Mouse (Mus musculus) hindbrain, postnatal 0 days (tissue): ENCODE results near the gene Elobl. TPM values are rescaled to one million over a fixed set of nuclear protein-coding genes. Genes with fewer than 3 reads are reported as not detected.

Experiments used
- ATAC-seq: fragments of 200-750 bp; cut with Nextera tagmentation; 2 replicates; pipeline ENCODE4 v1.8.0; 2017; ENCODE audit warnings: mild to moderate bottlenecking, moderate TSS enrichment, moderate library complexity
- DNase-seq: peaks from one replicate; pipeline ENCODE4 v3.0.0-alpha.2; 2015; ENCODE audit warnings: low spot score
- H3K27ac ChIP-seq: fragments of 300-500 bp; sonication (generic); 2 replicates; pipeline ENCODE4 v1.5.1; 2014; ENCODE audit warnings: mild to moderate bottlenecking
- H3K27me3 ChIP-seq: fragments of 300-500 bp; sonication (generic); 2 replicates; pipeline ENCODE4 v1.6.1; 2014; ENCODE audit warnings: low read length, mixed read lengths; ENCODE audit not compliant: insufficient read depth
- H3K36me3 ChIP-seq: fragments of 300-500 bp; sonication (generic); 2 replicates; pipeline ENCODE4 v1.6.1; 2014; ENCODE audit warnings: low read length, mixed read lengths; ENCODE audit not compliant: insufficient read depth
- H3K4me1 ChIP-seq: fragments of 300-500 bp; sonication (generic); 2 replicates; pipeline ENCODE4 v1.6.1; 2014; ENCODE audit warnings: antibody characterized with exemption, low read length, mixed read lengths; ENCODE audit not compliant: insufficient read depth
- H3K4me2 ChIP-seq: fragments of 300-500 bp; sonication (generic); 2 replicates; pipeline ENCODE4 v1.6.1; 2014; ENCODE audit warnings: low read depth, mild to moderate bottlenecking, low read length, moderate library complexity, mixed read lengths
- H3K4me3 ChIP-seq: fragments of 300-500 bp; sonication (generic); 2 replicates; pipeline ENCODE4 v1.5.1; 2014; ENCODE audit warnings: low read length
- H3K9ac ChIP-seq: fragments of 300-500 bp; sonication (generic); replicated peaks from 2 replicates; pipeline ENCODE4 v1.6.1; 2014; ENCODE audit warnings: mild to moderate bottlenecking, low read length, moderate library complexity, mixed read lengths
- H3K9me3 ChIP-seq: fragments of 300-500 bp; sonication (generic); 2 replicates; pipeline ENCODE4 v1.6.1; 2016; ENCODE audit warnings: low read length, mixed read lengths
- CTCF ChIP-seq: IDR thresholded peaks from 2 replicates; pipeline ENCODE4 v1.5.1; 2016; ENCODE audit warnings: antibody characterized with exemption, control low read depth, low read depth
- WGBS: fragments of 180-500 bp; shearing (Covaris S2); extraction: QIAGEN DNeasy Blood & Tissue Kit; methylation state at CpG from one replicate; pipeline ENCODE4 v1.1.7; 2014; 5-methylcytosine and 5-hydroxymethylcytosine counted together
- polyA plus RNA-seq: library from polyadenylated mRNA; unstranded; fragments of >200 nt; fragmentation: Nextera tagmentation; extraction: Ambion mirVana; gene quantifications from 2 replicates; pipeline ENCODE4 v1.2.1, GENCODE M21; 2015
- total RNA-seq: library from RNA; depleted of rRNA; stranded (reverse); fragments of >200 nt; gene quantifications from 2 replicates; pipeline ENCODE4 v1.2.3, GENCODE M21; 2014

Gene Elobl
- total and polyA plus RNA-seq, 2 experiments from 2014 or later: not detected

GRCm38 (mm10) chr11:88976320-88976719 lies 9.6 kb upstream of the Elobl start:
- H3K4me2 ChIP-seq: no peak overlapping the region
- DNase-seq: no peak
- no peak overlapping the region for H3K27ac ChIP-seq
- TF ChIP-seq CTCF: peak; percentile 58
- 0 out of 2 replicates have a peak, but pooled peaks cover 4% of the 10 kb centered on the region for H3K36me3 ChIP-seq
- no peak for ATAC-seq
- no peaks in the 10 kb centered on the region; the same call in 1 of the 2 replicates for H3K4me1 ChIP-seq
- H3K9me3 ChIP-seq: no peaks in the 10 kb centered on the region
- H3K9ac ChIP-seq: no peak overlapping the region
- no peak overlapping the region for H3K4me3 ChIP-seq
- no peaks in the 10 kb centered on the region for H3K27me3 ChIP-seq
- WGBS: 96% methylated on average over 2 of the region's 2 CpGs

- peak overlapping the region; percentile 74 for H3K4me3 ChIP-seq
- H3K27me3 ChIP-seq: no peaks in the 10 kb centered on the region
- ATAC-seq (peak; percentile 90), DNase-seq (peak; percentile 98)
- no peaks in the 10 kb centered on the region for H3K9me3 ChIP-seq
- H3K27ac ChIP-seq: peak overlapping the region; percentile 87
- H3K4me2 ChIP-seq: peak overlapping the region; percentile 74
- no peaks in the 10 kb centered on the region for H3K36me3 ChIP-seq
- TF ChIP-seq CTCF: peak; percentile 88
- H3K4me1 ChIP-seq: no peaks in the 10 kb centered on the region; the same call in 1 of the 2 replicates
- peak overlapping the region; percentile 75 for H3K9ac ChIP-seq
- WGBS: 1% methylated on average over 61 of the region's 62 CpGs
These were observed 7.3 kb upstream of the Elobl start for GRCm38 (mm10) chr11:88973776-88974701.

GRCm38 (mm10) chr11:88970202-88970732 lies 3.5 kb upstream of the Elobl start, which contains the start of gene Coil:
TSS of gene Coil (plus strand) at chr11:88970252.
- H3K9ac ChIP-seq: no peak within 1 kb of the TSS
- DNase-seq (peak; percentile 17), ATAC-seq (no peak)
- no peak for TF ChIP-seq CTCF
- H3K4me3 ChIP-seq: no peak within 1 kb of the TSS
- no peaks in the 10 kb centered on the region for H3K9me3 ChIP-seq
- H3K4me1 ChIP-seq: no peaks in the 10 kb centered on the region; the same call in 1 of the 2 replicates
- H3K27me3 ChIP-seq: no peaks in the 10 kb centered on the region
- no peak within 1 kb of the TSS for H3K4me2 ChIP-seq
- H3K36me3 ChIP-seq: no peaks in the 10 kb centered on the region
- 35% methylated on average over 2 of the region's 2 CpGs for WGBS
- H3K27ac ChIP-seq: no peak within 1 kb of the TSS

GRCm38 (mm10) chr11:88958851-88959250 lies 7.9 kb downstream of the Elobl start:
- no peak overlapping the region for H3K4me2 ChIP-seq
- ATAC-seq (no peak), DNase-seq (no peak)
- no peaks in the 10 kb centered on the region for H3K9me3 ChIP-seq
- H3K36me3 ChIP-seq: no peaks in the 10 kb centered on the region
- TF ChIP-seq CTCF: no peak
- H3K27me3 ChIP-seq: no peaks in the 10 kb centered on the region
- no peak overlapping the region for H3K9ac ChIP-seq
- WGBS: 71% methylated on average over 3 of the region's 3 CpGs
- no peak overlapping the region for H3K4me3 ChIP-seq
- H3K4me1 ChIP-seq: 0 out of 2 replicates have a peak, but pooled peaks cover 4% of the 10 kb centered on the region
- H3K27ac ChIP-seq: no peak overlapping the region

GRCm38 (mm10) chr11:88955217-88955969 lies 11.3 kb downstream of the Elobl start, which contains the start of gene Scpep1:
TSS of gene Scpep1 (minus strand) at chr11:88955465.
- ATAC-seq: peak; percentile 98
- peak; percentile 97 for DNase-seq
- Histone ChIP-seq H3K4me2 (peak within 1 kb of the TSS; percentile 68), H3K9ac (peak within 1 kb of the TSS; percentile 59), H3K36me3 (peaks cover 5% of the 10 kb centered on the region), H3K4me1 (peaks cover 7% of the 10 kb centered on the region; the same call in 1 of the 2 replicates), H3K27ac (peak within 1 kb of the TSS; percentile 64), H3K4me3 (peak within 1 kb of the TSS; percentile 50), H3K9me3 (no peaks in the 10 kb centered on the region), H3K27me3 (no peaks in the 10 kb centered on the region)
- peak; percentile 86 for TF ChIP-seq CTCF
- WGBS: 6% methylated on average over 34 of the region's 34 CpGs

GRCm38 (mm10) chr11:88954803-88955202 lies 11.9 kb downstream of the Elobl start:
- no peaks in the 10 kb centered on the region for H3K27me3 ChIP-seq
- peaks cover 7% of the 10 kb centered on the region; the same call in 1 of the 2 replicates for H3K4me1 ChIP-seq
- no peak for TF ChIP-seq CTCF
- H3K27ac ChIP-seq: peak overlapping the region; percentile 64
- H3K9me3 ChIP-seq: no peaks in the 10 kb centered on the region
- H3K36me3 ChIP-seq: peaks cover 5% of the 10 kb centered on the region
- 0% methylated on average over 4 of the region's 4 CpGs for WGBS
- H3K4me2 ChIP-seq: peak overlapping the region; percentile 68
- peak overlapping the region; percentile 59 for H3K9ac ChIP-seq
- DNase-seq (peak; percentile 58), ATAC-seq (peak; percentile 46; the same call in 1 of the 2 replicates)
- peak overlapping the region; percentile 50 for H3K4me3 ChIP-seq
